Mouse (Mus musculus): ENCODE results near the gene Tmem9. TPM values are rescaled to one million over a fixed set of nuclear protein-coding genes. Genes with fewer than 3 reads are reported as not detected.

The Tmem9 gene
- 45.9 TPM for polyA plus RNA-seq (2014; fragmentation: Illumina TruSeq; extraction: RNeasy Lipid Tissue Mini Kit (QIAGEN cat#74804); ENCODE audit: low read depth, low replicate concordance)

DNA sequence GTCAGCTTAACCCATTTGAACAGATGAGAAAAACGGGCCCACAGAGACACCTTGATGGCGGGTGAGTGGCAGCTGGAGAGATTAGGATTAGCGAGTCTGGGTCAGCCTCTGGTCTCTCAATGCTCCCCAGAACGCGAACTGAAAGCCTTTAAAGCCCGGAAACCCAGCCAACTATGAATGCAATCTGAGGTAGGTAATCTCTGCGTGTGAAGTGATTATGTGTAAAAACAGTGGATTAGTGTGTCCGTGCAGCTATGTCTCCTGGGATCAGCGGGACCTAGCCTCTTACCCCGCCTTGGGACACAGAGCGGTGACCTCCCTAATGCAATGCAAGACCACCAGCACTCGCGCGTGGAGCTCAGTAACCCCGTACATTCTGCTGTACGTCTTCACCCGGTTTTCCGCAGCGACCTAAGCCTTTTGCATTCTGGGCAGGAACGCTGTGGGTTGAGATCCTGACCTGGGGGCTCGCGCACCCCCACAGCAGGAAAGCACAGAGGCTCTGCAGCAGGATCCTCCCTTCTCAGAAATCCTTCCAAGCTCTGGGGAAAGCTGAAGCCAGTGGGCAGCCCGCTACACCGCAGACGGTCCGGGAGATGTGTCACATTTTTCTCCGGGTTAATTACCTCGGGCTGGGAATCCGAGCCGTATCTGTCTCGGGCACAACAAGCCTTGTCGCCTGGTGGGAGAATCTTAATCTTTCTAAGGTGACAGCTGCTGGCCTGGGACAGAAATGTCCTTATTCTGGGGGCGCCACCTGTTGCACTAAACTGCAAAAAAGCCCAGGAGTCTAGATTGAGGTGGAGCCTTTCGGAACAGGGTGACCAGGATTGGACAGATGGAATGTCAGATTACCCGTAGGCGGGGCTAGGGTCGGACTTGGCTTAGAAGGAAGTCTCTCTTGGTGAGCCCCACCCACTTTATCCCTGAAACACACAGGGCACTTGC, at the start of gene Tmem9:
Gene Tmem9 (plus strand): TSS at position 940 of the 948 bp plus-strand sequence.

DNA sequence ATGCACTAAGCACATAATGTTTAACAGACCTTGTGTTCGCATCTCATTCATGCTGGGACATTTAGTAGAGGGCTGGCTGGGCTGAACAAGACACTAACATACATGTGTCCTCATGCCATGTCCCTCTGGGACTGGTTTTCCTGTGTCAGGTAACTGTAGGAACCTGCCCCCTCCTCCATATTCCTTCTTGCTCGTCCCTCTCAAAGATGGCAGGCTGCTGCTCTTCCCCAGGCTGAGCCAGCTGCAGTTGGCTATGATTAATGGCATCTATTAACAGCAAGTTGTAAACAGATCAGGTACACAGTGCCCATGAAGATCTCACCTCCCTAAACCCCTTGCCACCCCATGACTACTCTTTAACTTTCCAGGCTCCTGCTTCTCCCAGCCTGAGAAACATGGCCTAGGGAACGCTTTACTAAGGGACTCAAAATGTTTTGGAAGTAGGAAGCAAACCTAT, 1.6 kb upstream of the Tmem9 start, which contains the start of gene Igfn1:
Gene Igfn1 (minus strand): TSS at position 51 of the 457 bp plus-strand sequence.

DNA sequence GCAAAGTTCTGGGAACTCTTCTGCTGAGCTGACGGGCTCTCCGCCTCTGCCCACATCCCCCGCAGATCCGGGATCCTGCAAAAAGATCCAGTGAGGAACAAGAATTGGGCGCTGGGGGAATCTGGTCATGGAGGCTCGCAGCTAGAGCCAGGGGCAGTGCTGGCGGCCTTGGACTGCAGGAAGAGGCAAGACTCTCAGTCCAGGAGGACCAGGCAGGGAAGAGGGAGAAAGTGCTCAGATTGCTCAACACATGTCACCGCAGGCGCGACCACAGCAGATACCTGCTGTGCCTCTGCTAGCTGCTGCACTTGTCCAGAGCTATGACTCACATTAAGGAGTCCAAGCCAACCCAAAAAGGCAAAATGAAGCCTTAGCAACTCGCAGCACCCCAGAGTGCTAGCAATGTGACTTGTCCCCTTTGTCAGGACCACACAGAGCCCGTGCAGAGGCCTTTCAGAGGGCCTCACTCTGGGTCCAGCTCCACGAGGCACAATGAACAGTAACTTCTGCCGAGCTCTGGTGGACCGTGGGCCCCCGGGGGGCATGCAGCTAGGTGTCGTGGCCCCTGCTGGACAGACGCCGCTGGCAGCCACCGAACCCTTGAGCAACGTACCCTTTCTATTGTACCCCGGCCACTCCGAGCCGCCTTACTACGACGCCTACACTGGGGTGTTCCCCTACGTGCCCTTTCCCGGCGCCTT, 42.5 kb downstream of the Tmem9 start, which contains the start of gene Ascl5:
Gene Ascl5 (plus strand): TSS at position 493 of the 701 bp plus-strand sequence.

DNA sequence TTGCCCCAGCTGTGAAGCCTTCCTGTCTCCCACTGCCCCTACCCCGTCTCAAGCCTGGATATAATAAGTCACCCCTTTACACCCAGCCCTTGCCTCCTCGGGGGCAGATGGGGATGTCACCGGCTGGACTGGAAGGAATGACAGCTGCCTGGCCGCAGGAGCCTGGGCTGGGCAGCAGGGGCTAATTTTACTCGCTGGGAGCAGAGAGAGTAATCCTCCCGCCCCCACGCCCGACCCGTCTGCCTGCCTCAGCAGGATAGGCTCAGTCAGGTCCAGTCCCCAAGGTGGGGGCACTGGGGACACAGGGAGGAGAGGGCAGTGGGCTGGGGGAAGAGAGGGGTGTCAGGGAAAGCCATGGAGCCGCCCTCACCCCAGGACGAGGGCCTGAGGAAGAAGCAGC, 44.6 kb downstream of the Tmem9 start, which contains the start of gene Cacna1s:
Gene Cacna1s (plus strand): TSS at position 204 of the 400 bp plus-strand sequence.

Other genes with a start within 250 kb of the Tmem9 start
- gene Phlda3, start 242.0 kb upstream of the Tmem9 start, polyA plus RNA-seq (2014; fragmentation: Illumina TruSeq; extraction: RNeasy Lipid Tissue Mini Kit (QIAGEN cat#74804); ENCODE audit: low read depth, low replicate concordance): 77.5 TPM
- 0.31 TPM for gene Tnni1, start 228.7 kb upstream of the Tmem9 start, polyA plus RNA-seq (2014; fragmentation: Illumina TruSeq; extraction: RNeasy Lipid Tissue Mini Kit (QIAGEN cat#74804); ENCODE audit: low read depth, low replicate concordance)
- 27.6 TPM for gene Lad1, start 189.6 kb upstream of the Tmem9 start, polyA plus RNA-seq (2014; fragmentation: Illumina TruSeq; extraction: RNeasy Lipid Tissue Mini Kit (QIAGEN cat#74804); ENCODE audit: low read depth, low replicate concordance)
- 29.7 TPM for gene Tnnt2, start 171.8 kb upstream of the Tmem9 start, polyA plus RNA-seq (2014; fragmentation: Illumina TruSeq; extraction: RNeasy Lipid Tissue Mini Kit (QIAGEN cat#74804); ENCODE audit: low read depth, low replicate concordance)
- 2.0 TPM for gene Pkp1, start 88.9 kb upstream of the Tmem9 start, polyA plus RNA-seq (2014; fragmentation: Illumina TruSeq; extraction: RNeasy Lipid Tissue Mini Kit (QIAGEN cat#74804); ENCODE audit: low read depth, low replicate concordance)
- gene Igfn1, start 1.8 kb upstream of the Tmem9 start, polyA plus RNA-seq (2014; fragmentation: Illumina TruSeq; extraction: RNeasy Lipid Tissue Mini Kit (QIAGEN cat#74804); ENCODE audit: low read depth, low replicate concordance): 0.73 TPM
- not detected for gene Ascl5, start 42.7 kb downstream of the Tmem9 start, polyA plus RNA-seq (2014; fragmentation: Illumina TruSeq; extraction: RNeasy Lipid Tissue Mini Kit (QIAGEN cat#74804); ENCODE audit: low read depth, low replicate concordance)
- 0.46 TPM for gene Cacna1s, start 44.6 kb downstream of the Tmem9 start, polyA plus RNA-seq (2014; fragmentation: Illumina TruSeq; extraction: RNeasy Lipid Tissue Mini Kit (QIAGEN cat#74804); ENCODE audit: low read depth, low replicate concordance)
- 2.0 TPM for gene Kif21b, start 123.2 kb downstream of the Tmem9 start, polyA plus RNA-seq (2014; fragmentation: Illumina TruSeq; extraction: RNeasy Lipid Tissue Mini Kit (QIAGEN cat#74804); ENCODE audit: low read depth, low replicate concordance)
- gene Mroh3, start 204.7 kb downstream of the Tmem9 start, polyA plus RNA-seq (2014; fragmentation: Illumina TruSeq; extraction: RNeasy Lipid Tissue Mini Kit (QIAGEN cat#74804); ENCODE audit: low read depth, low replicate concordance): 0.73 TPM
- gene Inava, start 226.1 kb downstream of the Tmem9 start, polyA plus RNA-seq (2014; fragmentation: Illumina TruSeq; extraction: RNeasy Lipid Tissue Mini Kit (QIAGEN cat#74804); ENCODE audit: low read depth, low replicate concordance): 13.3 TPM